Mouse (Mus musculus) gastrocnemius, postnatal 4 days (tissue): ENCODE measurements around the gene Olfm3. TPM values are rescaled to one million over a fixed set of nuclear protein-coding genes. Genes with fewer than 3 reads are reported as not detected.

Experiments
- DNase-seq, 2 experiments: peaks; one replicate each; pipeline ENCODE4 v3.0.0; 2021 to 2022; ENCODE audit warnings: low spot score in 2 of 2, mixed read lengths in 2 of 2
- long read RNA-seq, 2 experiments: library from polyadenylated mRNA; stranded (forward); transcript quantifications; one replicate each; pipeline ENCODE4 v2.0.0; 2021
- total RNA-seq, 2 experiments: library from RNA; stranded (reverse); gene quantifications; 2 replicates each; pipeline ENCODE4 v1.2.3; 2021

Gene Olfm3
- total RNA-seq: not detected
- long read RNA-seq, experiment 1: 0 reads
- long read RNA-seq, experiment 2: 0 reads

DNA sequence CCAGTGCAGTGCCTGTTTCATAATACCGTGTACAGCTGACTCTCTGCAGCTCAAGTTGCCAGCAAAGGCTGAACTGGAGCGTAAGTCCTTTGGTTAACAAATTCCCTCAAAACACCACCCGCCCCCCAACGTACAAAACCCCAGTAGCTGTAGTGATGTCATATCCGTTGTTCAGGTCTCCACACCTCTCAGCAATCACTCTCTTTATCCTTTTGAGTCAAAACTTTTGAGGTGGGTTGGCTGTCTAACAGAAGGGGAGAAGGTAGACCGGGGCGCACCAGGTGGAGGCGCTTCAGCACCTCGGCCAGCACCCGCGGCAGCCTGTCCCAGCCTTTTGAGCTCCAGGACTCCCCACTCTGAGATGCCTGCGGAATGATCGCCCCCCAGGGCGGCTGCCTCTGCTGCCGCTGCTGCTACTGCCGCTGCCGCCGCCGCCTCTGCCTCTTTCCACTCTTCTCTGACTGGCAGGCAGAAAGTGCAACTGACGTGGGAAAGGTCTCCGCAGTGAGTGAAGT lies at the start of gene Olfm3:
Gene Olfm3 (plus strand): TSS at position 155 of the 515 bp plus-strand sequence.
- peak; percentile 21 to 34 for DNase-seq

GRCm38 (mm10) chr3:114889764-114890163 lies 14.1 kb upstream of the Olfm3 start:
- no peak for DNase-seq

DNA sequence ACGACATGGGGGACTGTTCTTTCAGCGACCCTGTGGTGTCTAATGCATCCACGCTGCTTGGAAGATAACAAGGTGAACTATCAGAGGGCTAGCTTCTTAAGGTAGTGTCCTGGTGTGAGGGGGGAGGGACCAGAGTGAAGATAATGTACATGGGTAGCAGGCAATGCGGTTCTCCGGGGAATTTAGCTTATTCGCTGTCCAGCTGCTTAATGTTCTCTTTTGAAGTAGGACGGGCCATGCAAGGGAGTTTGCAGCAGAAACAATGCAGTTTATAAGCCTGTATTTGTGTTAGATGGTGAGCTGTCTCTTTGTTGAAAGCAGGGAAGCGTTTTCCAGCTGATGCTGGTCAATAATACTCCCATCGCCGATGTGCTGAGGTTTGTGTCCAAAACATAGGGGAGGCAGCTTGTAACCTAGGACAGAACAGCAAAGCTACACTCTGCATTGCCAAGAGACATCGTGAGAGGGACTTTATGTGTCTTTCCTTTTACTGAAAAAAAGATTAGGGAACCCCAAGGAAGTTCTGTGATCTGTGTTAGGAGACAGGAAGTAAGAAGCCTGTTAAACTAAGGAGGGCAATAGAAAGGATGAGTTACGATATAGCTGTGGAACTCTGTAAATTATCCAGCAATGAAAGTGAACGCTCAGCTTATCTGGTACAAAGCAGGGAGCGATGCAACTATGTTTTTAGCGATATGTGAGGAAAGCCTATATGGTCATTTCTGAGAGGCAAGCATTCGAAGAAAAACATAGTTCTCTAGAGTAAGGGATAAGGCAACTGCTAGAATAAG lies 950 bp downstream of the Olfm3 start:
- no peak for DNase-seq

DNA sequence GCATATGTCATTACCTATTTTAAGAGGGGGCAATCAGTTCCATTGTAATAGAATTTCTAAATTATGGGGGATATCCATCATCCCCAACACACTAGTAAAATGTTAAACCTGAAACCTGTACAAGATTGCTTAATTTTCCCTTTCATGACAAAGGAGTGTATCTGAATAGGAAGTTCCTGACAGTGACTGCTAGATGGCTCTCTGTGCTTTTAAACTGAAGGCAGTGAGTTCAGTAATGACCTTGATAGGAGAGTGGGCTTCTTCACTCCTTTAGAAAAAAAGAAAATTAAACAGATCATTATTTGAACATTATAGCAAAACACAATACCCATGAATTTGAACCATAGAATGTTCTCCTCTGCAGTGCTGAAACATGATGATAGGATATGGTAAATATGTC lies 3.7 kb downstream of the Olfm3 start:
- DNase-seq: no peak

GRCm38 (mm10) chr3:114908846-114909245 lies 5.0 kb downstream of the Olfm3 start:
- DNase-seq: no peak

DNA sequence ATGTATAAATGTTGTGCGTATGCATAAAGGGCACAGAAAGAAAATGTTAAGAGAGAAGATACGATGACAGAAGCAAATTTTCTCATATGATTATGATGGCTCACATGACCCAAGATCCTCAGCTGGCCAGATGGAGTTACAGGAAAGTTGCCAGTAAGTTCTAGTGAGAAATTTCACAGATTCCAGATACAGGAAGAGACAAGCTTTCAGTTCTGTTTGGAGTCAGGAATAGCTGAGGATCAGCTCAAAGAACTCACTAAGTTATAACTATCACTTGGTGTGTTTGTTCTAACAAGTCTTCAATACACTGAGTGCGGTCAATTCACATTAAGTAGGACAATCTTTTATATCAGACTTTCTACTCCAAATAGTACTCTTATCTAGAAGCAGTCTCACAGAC lies 16.2 kb downstream of the Olfm3 start:
- no peak for DNase-seq

GRCm38 (mm10) chr3:114929605-114930004 lies 25.7 kb downstream of the Olfm3 start:
- DNase-seq: no peak

DNA sequence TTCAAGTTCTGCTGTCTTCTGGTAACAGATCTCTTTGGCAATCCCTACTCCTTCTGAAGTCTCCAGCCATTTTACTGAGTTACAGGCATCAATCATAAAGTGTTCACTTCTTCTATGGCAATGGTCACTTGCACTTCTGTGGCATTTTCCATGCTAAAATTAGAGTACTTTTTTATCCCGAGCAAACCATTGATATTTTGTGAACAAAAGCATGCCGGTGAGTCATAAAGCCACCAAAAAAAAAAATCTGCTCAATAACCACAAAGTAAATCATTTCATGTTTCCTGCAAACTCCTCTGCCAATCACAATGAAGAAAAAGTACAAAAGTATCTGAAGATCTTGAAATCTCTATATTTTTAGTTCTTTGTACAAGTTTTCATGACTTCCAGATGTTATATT lies 26.5 kb downstream of the Olfm3 start:
- DNase-seq: no peak

GRCm38 (mm10) chr3:114930796-114931195 lies 26.9 kb downstream of the Olfm3 start:
- DNase-seq: no peak

DNA sequence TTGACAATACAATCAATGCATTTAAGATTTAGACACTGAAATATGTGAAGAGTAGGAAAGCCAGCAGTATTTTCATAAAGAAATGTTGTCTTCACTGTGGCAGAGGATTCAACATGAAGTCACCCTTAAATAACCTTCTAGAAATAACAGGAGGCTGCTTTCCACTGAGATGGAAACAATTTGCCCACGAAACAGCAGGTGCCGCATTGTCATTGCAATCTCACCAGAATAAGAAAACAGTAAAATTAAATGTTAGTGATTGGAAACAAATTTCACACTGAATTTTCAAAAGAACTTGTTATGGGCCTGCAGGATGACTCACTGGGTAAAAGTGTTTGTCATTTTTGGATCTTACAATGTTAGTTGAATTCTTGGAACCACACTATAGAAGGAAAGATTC lies 29.0 kb downstream of the Olfm3 start:
- DNase-seq: no peak

GRCm38 (mm10) chr3:114954904-114955303 lies 51.0 kb downstream of the Olfm3 start:
- no peak for DNase-seq

DNA sequence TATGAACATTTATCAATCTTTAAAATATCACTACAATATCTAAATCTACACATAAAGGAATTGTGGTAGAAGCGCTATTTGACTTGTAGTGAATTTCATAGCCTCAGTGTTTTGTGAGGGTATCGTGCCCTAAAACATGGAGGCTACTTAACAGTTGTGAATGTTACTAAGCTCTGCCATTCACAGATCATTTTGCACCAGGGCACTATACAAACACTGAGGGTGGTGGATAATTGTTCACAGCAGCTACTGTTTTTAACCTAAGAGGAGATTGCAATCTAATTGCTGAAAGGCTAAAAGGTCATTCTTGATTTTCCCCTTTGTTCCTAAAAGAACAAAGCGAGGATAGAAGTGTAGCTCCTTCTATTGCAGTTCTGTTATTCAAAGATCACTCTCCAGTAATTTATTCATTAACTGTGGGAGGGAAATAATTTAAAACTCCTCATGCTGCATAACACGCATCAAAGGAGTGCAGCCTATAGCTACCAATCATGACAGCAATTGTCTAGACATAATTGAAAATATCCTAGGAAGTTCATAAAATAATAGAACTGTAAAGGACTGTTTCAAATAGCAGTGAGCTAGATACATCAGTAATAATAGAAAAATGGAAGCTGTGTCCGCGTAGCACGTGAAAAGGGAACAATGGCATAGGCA lies 55.6 kb downstream of the Olfm3 start:
- no peak for DNase-seq

DNA sequence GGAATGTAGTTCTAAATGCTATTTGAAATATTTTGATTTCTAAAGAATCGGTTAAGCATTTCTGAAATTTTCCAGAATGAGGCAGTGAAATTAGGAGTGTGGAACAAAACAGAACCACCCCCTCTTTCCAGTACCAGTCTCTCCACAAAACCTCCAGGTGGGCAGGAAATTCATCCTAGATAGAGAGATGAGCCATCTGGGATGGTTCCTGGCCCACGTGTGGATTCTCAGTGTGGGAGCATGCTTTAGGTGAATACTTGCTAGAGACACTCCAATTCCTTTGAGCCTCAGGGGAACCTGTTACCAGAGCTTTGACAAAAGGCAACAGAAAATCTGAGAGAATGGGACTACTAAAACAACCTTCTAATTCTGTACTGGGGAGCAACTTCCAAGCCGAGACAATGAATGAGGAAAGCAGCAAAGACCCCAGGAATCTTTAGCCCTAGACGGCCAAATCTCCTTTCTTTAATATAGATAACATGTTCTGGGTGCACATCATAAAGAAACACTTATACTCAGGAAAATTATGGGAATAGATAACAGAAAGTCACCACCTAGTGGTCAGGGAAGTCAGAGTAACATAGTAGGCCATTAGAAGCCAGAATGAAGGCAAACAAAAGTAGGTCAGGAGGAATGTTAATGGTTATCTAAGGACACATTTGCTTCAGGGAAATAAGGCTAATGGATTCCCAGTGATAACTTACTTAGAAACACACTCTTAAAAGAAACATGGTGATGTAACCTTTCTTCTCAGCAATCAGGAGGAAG lies 58.6 kb downstream of the Olfm3 start:
- no peak for DNase-seq

DNA sequence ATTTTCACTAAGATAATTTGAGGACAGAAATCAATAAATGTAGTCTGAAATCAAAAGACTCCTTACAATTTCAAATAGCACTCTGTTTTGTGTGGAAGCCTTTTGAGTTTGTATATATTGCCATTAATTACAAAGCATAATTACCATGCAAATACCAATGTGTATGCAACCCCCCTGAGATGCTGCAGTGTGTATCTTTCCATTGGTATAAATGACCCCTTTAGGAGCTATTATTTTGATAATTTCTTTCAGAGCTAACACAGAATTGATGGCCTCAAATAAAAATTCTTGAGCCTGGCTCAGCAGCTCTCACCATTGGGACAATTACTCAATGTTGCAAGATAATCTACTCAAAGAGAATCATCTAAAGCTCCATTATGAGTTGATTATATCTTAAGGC lies 67.3 kb downstream of the Olfm3 start:
- DNase-seq: no peak

DNA sequence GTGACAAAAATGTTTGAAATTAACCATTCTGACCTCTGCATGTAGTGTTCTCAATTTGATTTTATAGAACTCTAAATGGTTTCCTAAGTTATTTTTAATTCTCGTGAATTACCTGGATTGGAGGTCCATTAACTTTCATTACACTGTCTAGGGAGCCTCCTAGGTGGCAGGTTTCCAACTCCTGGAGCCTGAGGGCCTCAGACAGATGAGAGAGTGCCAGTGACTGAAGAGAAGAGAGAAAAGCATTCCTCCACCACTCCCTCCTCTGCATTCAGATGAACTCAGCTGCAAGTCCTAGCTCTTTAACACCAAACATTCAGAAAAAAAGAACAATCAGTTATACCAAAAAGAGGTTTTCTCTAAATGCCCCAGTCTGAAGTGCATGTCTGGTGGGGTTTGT lies 68.6 kb downstream of the Olfm3 start:
- no peak for DNase-seq

- no peak for DNase-seq
Measured at GRCm38 (mm10) chr3:114990828-114991227, 87.0 kb downstream of the Olfm3 start.

DNA sequence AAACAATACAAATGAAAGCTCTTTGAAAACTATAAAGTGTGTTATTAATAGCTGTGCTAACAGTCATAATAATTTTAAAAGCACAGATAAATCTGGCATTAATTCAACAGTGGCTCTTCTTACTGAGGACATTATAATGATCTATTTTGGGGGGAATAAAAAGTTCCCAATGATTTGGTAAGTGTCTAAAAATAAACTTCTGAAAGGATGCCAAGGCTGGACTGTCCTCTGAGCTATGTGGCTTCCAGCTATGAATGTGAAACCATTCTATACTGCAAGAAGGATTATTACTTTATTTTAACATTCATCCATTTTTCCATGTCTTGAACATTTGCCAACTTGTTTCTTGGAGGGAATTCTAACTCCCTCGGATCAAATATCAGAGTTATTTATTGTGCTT lies 92.1 kb downstream of the Olfm3 start:
- no peak for DNase-seq

- DNase-seq: no peak
Measured at GRCm38 (mm10) chr3:115027560-115027959, 123.7 kb downstream of the Olfm3 start.

GRCm38 (mm10) chr3:115028046-115028445 lies 124.2 kb downstream of the Olfm3 start:
- DNase-seq: no peak

GRCm38 (mm10) chr3:115028611-115029010 lies 124.7 kb downstream of the Olfm3 start:
- no peak for DNase-seq

DNA sequence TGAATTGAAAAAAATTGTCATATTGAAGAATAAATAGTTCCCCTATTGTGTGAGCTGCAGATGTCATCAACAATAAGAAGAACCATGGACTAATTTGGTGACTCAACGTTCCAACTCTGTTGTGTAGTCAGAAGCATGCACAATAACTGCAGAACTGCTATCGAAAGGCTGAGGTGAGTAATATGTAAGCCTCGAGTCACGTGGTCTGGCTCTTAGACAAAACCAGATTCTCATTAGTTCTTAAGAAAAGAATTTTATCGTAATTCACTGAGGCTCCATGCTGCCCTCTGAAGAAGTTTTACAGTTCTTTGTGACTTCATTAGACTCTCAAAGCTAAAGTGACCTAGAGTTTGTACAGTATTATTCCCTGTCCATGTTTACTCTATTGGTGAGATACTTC lies 145.2 kb downstream of the Olfm3 start:
- no peak for DNase-seq

DNA sequence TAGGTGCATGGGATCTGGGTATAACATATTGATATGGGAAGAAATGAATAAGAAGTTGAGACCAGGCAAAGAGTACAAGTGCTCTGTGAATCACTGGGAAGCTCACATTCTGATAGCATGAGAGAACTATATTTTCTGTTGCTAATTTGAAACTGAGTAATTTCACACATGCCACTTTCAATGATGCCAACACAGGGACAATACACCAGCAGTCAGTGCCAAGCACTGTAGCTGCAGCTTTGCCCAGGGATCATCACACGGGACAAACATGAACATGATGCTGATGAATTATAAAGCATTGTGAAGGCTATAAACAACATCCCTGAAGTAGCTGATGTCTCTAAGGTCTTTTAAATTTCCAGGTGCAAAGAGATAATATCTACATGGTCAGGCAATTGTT lies 161.0 kb downstream of the Olfm3 start:
- DNase-seq: no peak
